Mouse (Mus musculus): ENCODE results near the gene Gm20458.

- no peak for TF ChIP-seq CTCF (IDR thresholded peaks at IDR 0.05; ENCODE audit: control insufficient read depth, insufficient read depth, low read length)
- TF ChIP-seq POLR2A (IDR thresholded peaks at IDR 0.05; ENCODE audit: borderline replicate concordance, control insufficient read depth, low read depth, low read length): no peak
Measured at GRCm38 (mm10) chr2:164534315-164534714, 73.5 kb downstream of the Gm20458 start.
